Mouse (Mus musculus) liver, adult 2 months (tissue): ENCODE measurements around the gene Cerk. TPM values are rescaled to one million over a fixed set of nuclear protein-coding genes. Genes with fewer than 3 reads are reported as not detected.

Experiments
- DNase-seq: peaks from one replicate; pipeline ENCODE4 v3.0.0-alpha.2; 2011; ENCODE audit warnings: low read depth, low spot score; ENCODE audit errors: extremely low read depth
- H3K27ac ChIP-seq: fragments of 200-500 bp; replicated peaks from 2 replicates; pipeline ENCODE4 v1.5.1; 2012; ENCODE audit warnings: low read depth, mild to moderate bottlenecking, control low read depth, inconsistent platforms, low read length; ENCODE audit not compliant: insufficient read depth
- H3K27me3 ChIP-seq: fragments of 200-500 bp; 2 replicates; pipeline ENCODE4 v1.6.1; 2012; ENCODE audit warnings: mild to moderate bottlenecking, moderate library complexity, low read length, inconsistent platforms; ENCODE audit not compliant: control insufficient read depth, insufficient read depth
- H3K36me3 ChIP-seq: fragments of 200-500 bp; 2 replicates; pipeline ENCODE4 v1.6.1; 2012; ENCODE audit warnings: low read length, inconsistent platforms; ENCODE audit not compliant: control insufficient read depth, insufficient read depth
- H3K4me1 ChIP-seq: fragments of 200-500 bp; 2 replicates; pipeline ENCODE4 v1.6.1; 2011; ENCODE audit warnings: low read length; ENCODE audit not compliant: control insufficient read depth, insufficient read depth
- H3K4me3 ChIP-seq: fragments of 200-500 bp; 2 replicates; pipeline ENCODE4 v1.5.1; 2011; ENCODE audit warnings: low read depth, mild to moderate bottlenecking, control low read depth, low read length, moderate library complexity; ENCODE audit not compliant: insufficient read depth
- H3K79me2 ChIP-seq: fragments of 200-500 bp; 2 replicates; pipeline ENCODE4 v1.6.1; 2012; ENCODE audit warnings: inconsistent platforms, mild to moderate bottlenecking, low read length, moderate library complexity; ENCODE audit not compliant: control insufficient read depth, insufficient read depth
- H3K9ac ChIP-seq: fragments of 200-500 bp; 2 replicates; pipeline ENCODE4 v1.6.1; 2012; ENCODE audit warnings: low read depth, mild to moderate bottlenecking, control low read depth, inconsistent platforms, low read length
- CTCF ChIP-seq: fragments of 200-500 bp; IDR thresholded peaks from 2 replicates; pipeline ENCODE4 v1.5.1; 2011; ENCODE audit warnings: low read depth, low read length, control low read depth
- POLR2A ChIP-seq: fragments of 200-500 bp; IDR thresholded peaks from 2 replicates; pipeline ENCODE4 v1.6.1; 2011; ENCODE audit warnings: low read length, control low read depth; ENCODE audit not compliant: insufficient read depth; ENCODE audit errors: extremely low read depth
- WGBS: fragments of 180-500 bp; shearing (Covaris S2); methylation state at CpG from one replicate; pipeline ENCODE4 v1.1.7; 2018; 5-methylcytosine and 5-hydroxymethylcytosine counted together
- polyA plus RNA-seq: library from polyadenylated mRNA; depleted of rRNA; stranded (reverse); fragments of >200 nt; gene quantifications from 2 replicates; pipeline ENCODE4 v1.2.3, GENCODE M21; 2012
- total RNA-seq: library from RNA; depleted of rRNA; stranded (reverse); fragments of >200 nt; gene quantifications from 2 replicates; pipeline ENCODE4 v1.2.3, GENCODE M21; 2014

Cerk gene
- total and polyA plus RNA-seq, 2 experiments, result 2.7 to 3.0 TPM

GRCm38 (mm10) chr15:86109650-86110211 lies 76.2 kb downstream of the Cerk start:
- no peaks in the 10 kb centered on the region for H3K4me1 ChIP-seq
- no peak overlapping the region for H3K9ac ChIP-seq
- peaks cover 6% of the 10 kb centered on the region; the same call in 1 of the 2 replicates for H3K79me2 ChIP-seq
- no peak overlapping the region for H3K27ac ChIP-seq
- H3K27me3 ChIP-seq, result no peaks in the 10 kb centered on the region
- no peak overlapping the region for H3K4me3 ChIP-seq
- DNase-seq, result no peak
- TF ChIP-seq CTCF (no peak), POLR2A (no peak)
- no peaks in the 10 kb centered on the region for H3K36me3 ChIP-seq
- 92% methylated on average over 8 of the region's 8 CpGs for WGBS

GRCm38 (mm10) chr15:86109245-86109644 lies 76.7 kb downstream of the Cerk start:
- no peaks in the 10 kb centered on the region for H3K4me1 ChIP-seq

GRCm38 (mm10) chr15:86107831-86108471 lies 78.0 kb downstream of the Cerk start:
- Histone ChIP-seq H3K36me3 (no peaks in the 10 kb centered on the region), H3K4me3 (no peak overlapping the region), H3K27me3 (no peaks in the 10 kb centered on the region), H3K27ac (no peak overlapping the region), H3K9ac (no peak overlapping the region), H3K79me2 (peaks cover 8% of the 10 kb centered on the region; the same call in 1 of the 2 replicates), H3K4me1 (no peaks in the 10 kb centered on the region)
- TF ChIP-seq CTCF, result no peak
- no peak for TF ChIP-seq POLR2A
- no peak for DNase-seq
- WGBS, result 95% methylated on average over 11 of the region's 11 CpGs

More at GRCm38 (mm10) chr15:86109245-86109644, 76.7 kb downstream of the Cerk start:
- DNase-seq, result no peak
- Histone ChIP-seq H3K36me3 (no peaks in the 10 kb centered on the region), H3K27me3 (no peaks in the 10 kb centered on the region), H3K4me3 (no peak overlapping the region), H3K27ac (no peak overlapping the region), H3K9ac (no peak overlapping the region), H3K79me2 (peaks cover 8% of the 10 kb centered on the region; the same call in 1 of the 2 replicates)
- no peak for TF ChIP-seq POLR2A
- no peak for TF ChIP-seq CTCF
- 93% methylated on average over 7 of the region's 7 CpGs for WGBS

GRCm38 (mm10) chr15:86105751-86106150 lies 80.2 kb downstream of the Cerk start:
- TF ChIP-seq CTCF (no peak), POLR2A (no peak)
- 81% methylated on average over 6 of the region's 6 CpGs for WGBS
- no peak for DNase-seq
- H3K36me3 ChIP-seq, result no peaks in the 10 kb centered on the region
- no peak overlapping the region for H3K27ac ChIP-seq
- H3K4me3 ChIP-seq, result no peak overlapping the region
- H3K4me1 ChIP-seq, result no peaks in the 10 kb centered on the region
- H3K79me2 ChIP-seq, result peaks cover 8% of the 10 kb centered on the region; the same call in 1 of the 2 replicates
- H3K9ac ChIP-seq, result no peak overlapping the region
- H3K27me3 ChIP-seq, result no peaks in the 10 kb centered on the region

- 94% methylated on average over 7 of the region's 7 CpGs for WGBS
- H3K4me1 ChIP-seq, result no peaks in the 10 kb centered on the region
- no peak overlapping the region for H3K27ac ChIP-seq
- peaks cover 8% of the 10 kb centered on the region; the same call in 1 of the 2 replicates for H3K79me2 ChIP-seq
- DNase-seq, result no peak
- no peak for TF ChIP-seq POLR2A
- TF ChIP-seq CTCF, result no peak
- H3K36me3 ChIP-seq, result no peaks in the 10 kb centered on the region
- no peak overlapping the region for H3K9ac ChIP-seq
- H3K4me3 ChIP-seq, result no peak overlapping the region
- no peaks in the 10 kb centered on the region for H3K27me3 ChIP-seq
These were observed 80.6 kb downstream of the Cerk start for GRCm38 (mm10) chr15:86105345-86105697.
